Mouse (Mus musculus) splenic B cell, adult 2 months (primary cell): ENCODE measurements at regions not wholly inside any gene's neighbourhood (a gene's known extent, or its start where the extent isn't known, plus 50 kb on each side); places are given as distances from the start of the nearest gene placed in this dataset.
A peak's percentile ranks its signal among the peaks of the same experiment; 100 is the strongest.
"Not testable (repeated sequence)": the region's sequence is repeated elsewhere in the genome, so short reads cannot be mapped to it uniquely, and the experiment has no call there.

Source experiments
- DNase-seq: peaks from one replicate; pipeline ENCODE4 v3.0.0-alpha.2; 2011; ENCODE audit warnings: low read depth, low spot score
- H3K27me3 ChIP-seq: 2 replicates; pipeline ENCODE4 v1.6.1; 2012; ENCODE audit warnings: mild to moderate bottlenecking, low read length, moderate library complexity, mixed read lengths; ENCODE audit not compliant: control insufficient read depth, poor library complexity, insufficient read depth, severe bottlenecking
- H3K36me3 ChIP-seq: 2 replicates; pipeline ENCODE4 v1.6.1; 2012; ENCODE audit warnings: mild to moderate bottlenecking, low read length, moderate library complexity, mixed read lengths; ENCODE audit not compliant: control insufficient read depth, poor library complexity, insufficient read depth, severe bottlenecking

- Histone ChIP-seq H3K27me3 (no peaks in the 10 kb centered on the region), H3K36me3 (no peaks in the 10 kb centered on the region)
- DNase-seq: peak; percentile 39
Measured at GRCm38 (mm10) chr7:64005765-64006164, 67.0 kb upstream of the Klf13 start.

GRCm38 (mm10) chr7:64003904-64004303 lies 65.2 kb upstream of the Klf13 start:
- no peaks in the 10 kb centered on the region for H3K27me3 ChIP-seq
- peak; percentile 81 for DNase-seq
- H3K36me3 ChIP-seq: no peaks in the 10 kb centered on the region

DNA sequence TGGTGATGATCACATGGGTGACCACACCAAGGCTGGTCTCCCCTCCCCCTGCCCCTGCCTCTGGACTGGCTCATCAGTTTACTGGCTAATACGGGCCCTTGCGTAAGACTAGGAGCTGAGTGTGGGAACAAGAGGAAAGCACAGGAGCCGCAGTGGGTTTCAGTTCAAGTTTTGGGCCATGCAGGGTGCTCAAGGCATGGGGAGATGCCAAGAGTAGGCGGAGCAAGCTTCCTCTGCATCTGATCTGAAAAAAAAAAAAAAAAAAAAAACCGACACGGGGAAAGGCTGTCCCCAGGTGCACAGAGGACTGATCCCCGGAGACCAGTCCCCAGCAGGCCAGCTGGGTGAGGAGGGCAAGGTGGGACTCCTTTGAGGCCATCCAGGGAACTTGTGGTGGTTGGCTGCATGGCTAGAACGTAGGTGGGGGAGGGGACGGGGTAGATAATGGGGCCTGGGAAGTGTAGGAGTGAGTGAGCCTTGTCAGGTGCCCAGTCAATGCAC lies 62.9 kb upstream of the Klf13 start:
- H3K36me3 ChIP-seq: no peaks in the 10 kb centered on the region
- no peaks in the 10 kb centered on the region for H3K27me3 ChIP-seq
- peak; percentile 74 for DNase-seq

- DNase-seq: peak; percentile 65
- Histone ChIP-seq H3K27me3 (no peaks in the 10 kb centered on the region), H3K36me3 (no peaks in the 10 kb centered on the region)
Measured at GRCm38 (mm10) chr7:63998995-63999960, 60.6 kb upstream of the Klf13 start.

DNA sequence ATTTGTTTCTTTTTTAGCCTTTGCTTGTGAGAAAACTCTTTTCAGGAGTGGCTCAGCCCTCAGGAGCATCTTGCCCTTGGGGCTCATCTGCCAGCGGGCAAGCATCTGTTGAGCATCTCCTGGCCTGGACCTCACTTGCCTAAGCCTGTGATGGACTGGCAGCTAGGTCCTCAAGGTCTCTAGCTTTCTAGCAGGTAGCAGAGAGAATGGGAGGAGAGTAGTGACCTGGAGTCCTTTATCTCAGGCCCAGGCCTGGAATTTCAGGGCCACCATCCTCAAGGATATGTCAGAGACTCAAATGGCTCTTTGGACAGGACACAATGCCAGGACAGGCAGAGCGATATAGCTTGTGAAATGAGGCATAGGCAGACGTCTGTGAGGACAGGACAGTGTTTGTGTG lies 59.3 kb upstream of the Klf13 start:
- Histone ChIP-seq H3K27me3 (no peaks in the 10 kb centered on the region), H3K36me3 (no peaks in the 10 kb centered on the region)
- DNase-seq: no peak

DNA sequence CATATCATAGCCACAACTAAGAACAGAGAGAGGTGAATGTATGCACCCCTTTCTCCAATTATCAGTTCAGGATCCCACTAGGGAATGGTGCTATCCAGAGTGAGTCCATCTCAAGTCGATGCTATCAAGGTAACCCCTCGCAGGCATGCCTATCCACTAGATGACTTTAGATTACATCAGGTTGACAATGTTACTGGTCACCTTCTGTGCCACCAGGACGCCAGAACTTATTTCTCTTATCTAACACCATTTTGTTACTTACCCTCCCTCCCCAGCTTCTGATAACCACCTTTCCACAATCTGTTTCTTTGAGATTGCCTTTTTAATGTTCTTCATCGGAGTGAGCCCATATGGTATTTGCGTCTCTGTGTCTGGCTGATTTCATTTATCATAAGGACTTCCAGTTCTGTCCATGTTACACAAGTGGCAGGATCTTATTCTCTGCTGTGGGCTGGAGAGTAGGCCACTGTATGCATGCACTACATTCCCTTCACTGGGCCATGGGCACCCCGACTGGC lies 57.9 kb upstream of the Klf13 start:
- no peaks in the 10 kb centered on the region for H3K36me3 ChIP-seq
- DNase-seq: no peak
- no peaks in the 10 kb centered on the region for H3K27me3 ChIP-seq

DNA sequence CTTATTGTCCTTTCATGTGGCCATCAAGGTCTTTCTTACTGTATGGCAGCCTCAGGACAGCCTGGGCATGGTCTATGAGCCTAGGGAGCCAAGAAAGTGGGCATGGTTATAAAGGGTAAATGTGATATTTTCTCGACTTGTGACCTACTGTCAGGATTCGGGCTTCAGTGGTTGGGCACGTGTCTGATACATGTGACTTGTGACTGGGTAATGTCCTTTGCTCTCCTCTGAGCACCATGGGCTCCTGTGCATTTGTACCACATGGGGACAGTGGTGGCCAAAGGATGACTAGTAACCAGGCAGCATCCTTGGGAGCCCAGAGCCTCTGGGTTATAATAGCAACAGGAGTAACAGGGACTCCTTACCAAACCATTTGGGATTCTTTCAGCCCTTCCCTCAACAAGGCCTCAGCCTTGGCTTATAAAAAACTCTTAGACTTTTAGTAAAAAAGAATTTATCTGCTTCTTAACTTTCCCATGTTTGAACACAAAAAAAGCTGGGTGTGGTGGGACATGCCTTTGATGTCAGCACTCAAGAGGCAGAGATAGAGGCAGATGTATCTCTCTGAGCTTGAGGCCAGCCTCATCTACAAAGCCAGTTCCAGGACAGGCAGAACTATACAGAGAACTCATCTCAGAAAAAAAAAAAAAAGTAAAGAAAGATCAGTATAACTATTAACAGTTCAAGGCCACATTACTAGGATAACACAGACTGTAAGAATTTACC lies 56.7 kb upstream of the Klf13 start:
- Histone ChIP-seq H3K27me3 (no peaks in the 10 kb centered on the region), H3K36me3 (no peaks in the 10 kb centered on the region)
- peak; percentile 67 for DNase-seq

- not testable (repeated sequence) for H3K27me3 ChIP-seq, DNase-seq
Measured at GRCm38 (mm10) chr7:63994769-63995168, 56.1 kb upstream of the Klf13 start.

DNA sequence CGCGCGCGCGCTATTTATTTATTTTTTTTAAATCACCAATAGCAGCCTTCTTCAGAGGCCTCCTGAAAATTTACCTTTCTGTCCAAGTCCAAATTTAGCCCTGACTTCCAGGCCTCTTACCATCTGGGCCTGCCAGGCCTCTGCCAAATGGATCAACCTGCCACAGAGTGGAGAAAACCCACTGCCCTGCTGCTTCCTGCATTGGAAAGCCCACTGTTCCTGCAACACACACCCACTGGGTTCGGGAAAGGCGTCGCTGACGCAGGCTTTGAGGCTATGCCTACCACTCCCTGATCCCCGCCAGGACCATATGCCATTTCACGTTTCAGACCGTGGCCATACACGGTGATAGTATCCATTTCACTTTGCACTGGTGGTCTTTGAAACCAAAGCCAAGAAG lies 53.4 kb upstream of the Klf13 start:
- DNase-seq: no peak
- no peaks in the 10 kb centered on the region for H3K27me3 ChIP-seq

More at GRCm38 (mm10) chr7:63994769-63995168, 56.1 kb upstream of the Klf13 start:
- H3K36me3 ChIP-seq: not testable (repeated sequence)

GRCm38 (mm10) chr7:63991085-63992010 lies 52.6 kb upstream of the Klf13 start:
- H3K27me3 ChIP-seq: no peaks in the 10 kb centered on the region
- DNase-seq: no peak
- no peaks in the 10 kb centered on the region for H3K36me3 ChIP-seq

More for the DNA sequence above, 53.4 kb upstream of the Klf13 start:
- no peaks in the 10 kb centered on the region for H3K36me3 ChIP-seq

DNA sequence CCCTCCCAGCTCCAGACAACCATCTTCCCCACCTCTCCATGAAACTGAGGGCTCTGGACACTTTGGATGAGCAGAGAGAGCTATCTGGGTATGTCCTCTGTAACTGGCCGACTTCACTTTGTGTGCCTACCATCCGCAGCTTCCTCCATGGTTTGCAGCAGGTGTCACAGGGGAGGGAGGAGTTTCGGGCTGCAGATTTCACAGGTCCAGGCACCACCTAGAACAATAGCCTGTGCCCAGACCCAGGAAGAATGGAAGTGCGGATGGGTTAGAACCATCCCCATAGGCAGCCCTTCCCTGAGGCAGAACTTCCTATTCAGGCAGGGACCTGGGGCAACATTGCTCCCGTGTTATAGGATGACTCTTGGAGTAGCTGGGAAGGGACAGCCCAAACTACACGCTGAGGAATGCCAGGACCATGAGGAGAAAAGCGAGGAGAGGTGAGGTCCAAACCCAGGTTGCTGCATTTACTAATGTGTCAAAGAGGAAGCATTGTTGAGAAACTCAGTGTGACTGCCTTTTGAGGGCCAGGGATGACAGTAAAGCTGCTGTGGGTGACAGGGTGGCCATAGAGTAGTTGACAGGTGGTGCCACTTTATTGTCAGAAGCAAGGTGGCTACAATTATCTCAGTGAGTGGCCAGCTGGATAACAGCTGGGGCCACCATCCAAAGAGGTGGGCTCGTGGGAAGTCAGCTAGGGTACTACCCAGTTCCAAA lies 51.8 kb upstream of the Klf13 start:
- H3K27me3 ChIP-seq: no peaks in the 10 kb centered on the region
- no peak for DNase-seq
- no peaks in the 10 kb centered on the region for H3K36me3 ChIP-seq

DNA sequence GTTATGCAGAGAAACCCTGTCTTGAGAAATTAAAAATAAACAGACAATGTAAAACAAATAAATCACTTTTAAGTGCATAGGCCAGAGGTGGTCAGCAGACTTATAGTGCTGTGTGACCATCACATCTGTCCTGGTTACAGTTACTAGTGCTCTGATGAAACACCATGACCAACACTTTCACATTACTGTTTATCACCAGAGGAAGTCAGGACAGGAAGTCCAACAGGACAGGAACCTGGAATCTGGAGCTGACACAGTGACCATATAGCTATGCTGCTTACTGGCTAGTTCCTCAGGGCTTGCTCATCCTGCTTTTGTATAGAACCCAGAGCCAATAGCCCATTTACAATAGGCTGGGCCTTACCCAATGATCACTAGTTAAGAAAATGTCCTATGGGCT lies 51.0 kb upstream of the Klf13 start:
- H3K27me3 ChIP-seq: no peaks in the 10 kb centered on the region
- no peak for DNase-seq
- no peaks in the 10 kb centered on the region for H3K36me3 ChIP-seq
